Mouse (Mus musculus) MEL (cell line): ENCODE data around the gene Rac3.
A peak's percentile ranks its signal among the peaks of the same experiment; 100 is the strongest.

Source experiments
- CHD1 ChIP-seq: IDR thresholded peaks from 2 replicates; pipeline ENCODE4 v1.6.1; 2012; ENCODE audit warnings: low read depth, mild to moderate bottlenecking, inconsistent platforms, low read length, improper control_type of control experiment
- CTCF ChIP-seq, 3 experiments: IDR thresholded peaks in 2 of 3; conservative IDR thresholded peaks in 1 of 3; 2 replicates each; pipeline ENCODE4 v1.5.1; 2011 to 2012; ENCODE audit warnings: low read length in 3 of 3, low read depth in 2 of 3, mild to moderate bottlenecking in 2 of 3, improper control_type of control experiment in 1 of 3, inconsistent platforms in 1 of 3, mixed read lengths in 1 of 3, moderate library complexity in 1 of 3; ENCODE audit not compliant: control insufficient read depth in 1 of 3, insufficient read depth in 1 of 3, poor library complexity in 1 of 3, severe bottlenecking in 1 of 3
- EP300 ChIP-seq, 2 experiments: IDR thresholded peaks; 2 replicates each; pipeline ENCODE4 v1.6.1; 2011; ENCODE audit warnings: improper control_type of control experiment in 2 of 2, low read length in 2 of 2, low read depth in 1 of 2, mild to moderate bottlenecking in 1 of 2
- GABPA ChIP-seq: IDR thresholded peaks from 2 replicates; pipeline ENCODE4 v1.6.1; 2012; ENCODE audit warnings: low read depth, mild to moderate bottlenecking, inconsistent platforms, low read length, improper control_type of control experiment, moderate library complexity
- GATA1 ChIP-seq: IDR thresholded peaks from 2 replicates; pipeline ENCODE4 v1.6.1; 2011; ENCODE audit warnings: low read depth, low read length, improper control_type of control experiment
- MAFK ChIP-seq: IDR thresholded peaks from 2 replicates; pipeline ENCODE4 v1.6.1; 2011; ENCODE audit warnings: low read depth, mild to moderate bottlenecking, low read length, improper control_type of control experiment, borderline replicate concordance
- MAX ChIP-seq: IDR thresholded peaks from 2 replicates; pipeline ENCODE4 v1.6.1; 2011; ENCODE audit warnings: low read length, improper control_type of control experiment
- MYB ChIP-seq: IDR thresholded peaks from 2 replicates; pipeline ENCODE4 v1.6.1; 2011; ENCODE audit warnings: mild to moderate bottlenecking, low read depth, low read length, improper control_type of control experiment
- POLR2A ChIP-seq, 2 experiments: IDR thresholded peaks; 2 replicates each; pipeline ENCODE4 v1.6.1; 2011 to 2012; ENCODE audit warnings: low read length in 2 of 2, mild to moderate bottlenecking in 2 of 2, control low read depth in 1 of 2, improper control_type of control experiment in 1 of 2, low read depth in 1 of 2, moderate library complexity in 1 of 2; ENCODE audit not compliant: control insufficient read depth in 1 of 2, insufficient read depth in 1 of 2, poor library complexity in 1 of 2
- RAD21 ChIP-seq: IDR thresholded peaks from 2 replicates; pipeline ENCODE4 v1.6.1; 2011; ENCODE audit warnings: mild to moderate bottlenecking, low read depth, low read length, improper control_type of control experiment

- TF ChIP-seq POLR2A (IDR thresholded peaks at IDR 0.05; ENCODE audit: control insufficient read depth in 1 of 2, insufficient read depth in 1 of 2, low read depth in 1 of 2, low read length in 2 of 2, poor library complexity in 1 of 2) (no peak), GABPA (no peak), CTCF (IDR thresholded peaks at IDR 0.05 in 2 of 3, conservative IDR thresholded peaks at IDR 0.05 in 1 of 3; ENCODE audit: control insufficient read depth in 1 of 3, insufficient read depth in 1 of 3, low read depth in 2 of 3, low read length in 3 of 3, poor library complexity in 1 of 3, severe bottlenecking in 1 of 3) (peak; percentile 70 to 96 (median 86)), RAD21 (peak; percentile 63), MAFK (no peak), MYB (no peak), GATA1 (no peak), MAX (0 out of 2 replicates have a peak, but pooled peaks have one; percentile 5), EP300 (IDR thresholded peaks at IDR 0.05; ENCODE audit: low read depth in 1 of 2, low read length in 2 of 2) (no peak), CHD1 (no peak)
Measured at GRCm38 (mm10) chr11:120712771-120713568, 8.3 kb upstream of the Rac3 start.
